Mouse (Mus musculus): ENCODE measurements around the gene Vav2. TPM values are rescaled to one million over a fixed set of nuclear protein-coding genes. Genes with fewer than 3 reads are reported as not detected.

Gene Vav2
- polyA plus RNA-seq, 1 experiment, result 24.6 TPM

DNA sequence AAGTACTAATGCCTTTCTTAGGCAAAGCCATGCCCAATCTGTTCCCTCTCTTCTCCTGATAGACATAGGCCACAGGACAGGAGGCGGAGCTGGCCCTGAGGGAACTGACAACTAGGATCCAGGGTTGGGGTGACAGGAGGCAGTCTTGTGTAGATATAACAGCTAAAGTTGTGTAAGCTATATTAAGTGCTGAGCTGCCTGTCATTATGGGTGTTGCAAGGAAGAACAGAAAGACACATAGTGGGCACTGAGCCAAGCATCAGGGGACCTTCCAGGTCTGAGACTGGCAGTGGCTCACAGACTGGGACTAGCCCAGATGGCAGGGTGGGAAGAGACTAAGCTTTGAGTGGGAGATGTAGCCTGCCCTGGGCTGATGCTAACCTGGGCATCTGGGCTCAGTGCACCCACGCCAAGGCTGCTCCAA is 208.7 kb downstream of the Vav2 start:
- TF ChIP-seq EP300 (IDR thresholded peaks at IDR 0.05; ENCODE audit: insufficient read depth, low read depth, low read length) (no peak), POLR2A (IDR thresholded peaks at IDR 0.05; ENCODE audit: insufficient read depth, low read length) (no peak), CTCF (IDR thresholded peaks at IDR 0.05; ENCODE audit: low read depth, low read length) (no peak)
- H3K27ac ChIP-seq (ENCODE audit: insufficient read depth, low read length), result no peak overlapping the region
- no peaks in the 10 kb centered on the region for H3K4me1 ChIP-seq (ENCODE audit: control insufficient read depth, insufficient read depth, low read length)
- H3K36me3 ChIP-seq (ENCODE audit: control insufficient read depth, insufficient read depth, low read length, poor library complexity, severe bottlenecking), result no peaks in the 10 kb centered on the region
- no peak overlapping the region for H3K4me3 ChIP-seq (ENCODE audit: low read depth, low read length)
- no peaks in the 10 kb centered on the region for H3K27me3 ChIP-seq (ENCODE audit: control insufficient read depth, insufficient read depth, low read length, poor library complexity, severe bottlenecking)
- H3K9me3 ChIP-seq (replicated peaks; ENCODE audit: control insufficient read depth, insufficient read depth, low read length, poor library complexity, severe bottlenecking), result no peaks in the 10 kb centered on the region
- H3K9ac ChIP-seq (ENCODE audit: low read depth, poor library complexity, severe bottlenecking), result no peak overlapping the region

DNA sequence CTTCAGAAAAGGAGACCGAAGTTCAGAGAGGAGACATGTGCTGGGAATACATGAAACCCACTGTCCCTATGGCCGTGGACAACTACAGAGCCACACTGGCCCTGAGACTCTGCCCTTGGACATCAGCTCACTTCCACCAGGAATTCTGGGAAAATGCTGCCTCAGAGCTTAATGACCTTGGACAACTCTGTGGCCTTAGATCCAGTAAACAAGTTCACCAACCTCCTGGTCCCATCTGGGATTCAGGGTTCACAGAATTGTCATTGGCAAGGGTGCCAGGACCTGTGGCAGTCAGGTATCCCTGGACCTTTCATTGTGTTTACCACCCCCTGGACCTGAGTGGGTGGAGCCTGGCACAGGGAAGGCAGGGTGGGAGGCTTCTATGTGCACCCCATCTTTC is 211.3 kb downstream of the Vav2 start:
- TF ChIP-seq CTCF (IDR thresholded peaks at IDR 0.05; ENCODE audit: low read depth, low read length), result no peak
- TF ChIP-seq EP300 (IDR thresholded peaks at IDR 0.05; ENCODE audit: insufficient read depth, low read depth, low read length), result no peak
- no peak for TF ChIP-seq POLR2A (IDR thresholded peaks at IDR 0.05; ENCODE audit: insufficient read depth, low read length)
- H3K36me3 ChIP-seq (ENCODE audit: control insufficient read depth, insufficient read depth, low read length, poor library complexity, severe bottlenecking), result no peaks in the 10 kb centered on the region
- H3K4me1 ChIP-seq (ENCODE audit: control insufficient read depth, insufficient read depth, low read length), result no peaks in the 10 kb centered on the region
- H3K9ac ChIP-seq (ENCODE audit: low read depth, poor library complexity, severe bottlenecking), result no peak overlapping the region
- H3K9me3 ChIP-seq (replicated peaks; ENCODE audit: control insufficient read depth, insufficient read depth, low read length, poor library complexity, severe bottlenecking), result no peaks in the 10 kb centered on the region
- H3K27ac ChIP-seq (ENCODE audit: insufficient read depth, low read length), result no peak overlapping the region
- no peak overlapping the region for H3K4me3 ChIP-seq (ENCODE audit: low read depth, low read length)
- H3K27me3 ChIP-seq (ENCODE audit: control insufficient read depth, insufficient read depth, low read length, poor library complexity, severe bottlenecking), result no peaks in the 10 kb centered on the region

Other genes with a start within 250 kb of the Vav2 start
- not detected in 2 replicates for gene Sardh, start 178.7 kb downstream of the Vav2 start, polyA plus RNA-seq (2011; ENCODE audit: insufficient read depth, insufficient read length, low read depth, missing spikeins)
- 1.2 and 1.5 TPM in 2 replicates for gene Brd3os, start 15.3 kb upstream of the Vav2 start, polyA plus RNA-seq (2011; ENCODE audit: insufficient read depth, insufficient read length, low read depth, missing spikeins)
- gene Brd3, start 80.6 kb upstream of the Vav2 start, polyA plus RNA-seq (2011; ENCODE audit: insufficient read depth, insufficient read length, low read depth, missing spikeins), result 75.4 and 76.8 TPM in 2 replicates
- gene Wdr5, start 88.1 kb upstream of the Vav2 start, polyA plus RNA-seq (2011; ENCODE audit: insufficient read depth, insufficient read length, low read depth, missing spikeins), result 91.8 and 103 TPM in 2 replicates
- 10.0 and 12.7 TPM in 2 replicates for gene Rxra, start 249.4 kb upstream of the Vav2 start, polyA plus RNA-seq (2011; ENCODE audit: insufficient read depth, insufficient read length, low read depth, missing spikeins)

Data from ES-Bruce4 (cell line).